Mouse (Mus musculus) midbrain, embryonic 16.5 days (tissue): ENCODE results near the gene Icosl. TPM values are rescaled to one million over a fixed set of nuclear protein-coding genes. Genes with fewer than 3 reads are reported as not detected.
"Not testable (repeated sequence)": the region's sequence is repeated elsewhere in the genome, so short reads cannot be mapped to it uniquely, and the experiment has no call there.

Experiments
- ATAC-seq: fragments of 200-750 bp; cut with Nextera tagmentation; 2 replicates; pipeline ENCODE4 v1.8.0; 2017; ENCODE audit warnings: moderate TSS enrichment
- H3K27ac ChIP-seq: fragments of 300-500 bp; sonication (generic); 2 replicates; pipeline ENCODE4 v1.5.1; 2014; ENCODE audit warnings: mild to moderate bottlenecking, low read length, mixed read lengths
- H3K27me3 ChIP-seq: fragments of 300-500 bp; sonication (generic); 2 replicates; pipeline ENCODE4 v1.6.1; 2014; ENCODE audit warnings: low read depth, low read length, mixed read lengths; ENCODE audit not compliant: control insufficient read depth, insufficient read depth
- H3K36me3 ChIP-seq: fragments of 300-500 bp; sonication (generic); 2 replicates; pipeline ENCODE4 v1.6.1; 2014; ENCODE audit warnings: mild to moderate bottlenecking, low read length, moderate library complexity, mixed read lengths; ENCODE audit not compliant: control insufficient read depth, insufficient read depth
- H3K4me1 ChIP-seq: fragments of 300-500 bp; sonication (generic); 2 replicates; pipeline ENCODE4 v1.6.1; 2014; ENCODE audit warnings: mild to moderate bottlenecking, low read length, mixed read lengths; ENCODE audit not compliant: control insufficient read depth, insufficient read depth
- H3K4me2 ChIP-seq: fragments of 300-500 bp; sonication (generic); 2 replicates; pipeline ENCODE4 v1.6.1; 2014; ENCODE audit warnings: mild to moderate bottlenecking, low read length, mixed read lengths
- H3K4me3 ChIP-seq: fragments of 300-500 bp; sonication (generic); 2 replicates; pipeline ENCODE4 v1.5.1; 2014; ENCODE audit warnings: low read depth, mild to moderate bottlenecking, low read length, moderate library complexity, mixed read lengths
- H3K9ac ChIP-seq: fragments of 300-500 bp; sonication (generic); 2 replicates; pipeline ENCODE4 v1.6.1; 2014; ENCODE audit warnings: low read depth, low read length, mixed read lengths
- H3K9me3 ChIP-seq: fragments of 300-500 bp; sonication (generic); replicated peaks from 2 replicates; pipeline ENCODE4 v1.6.1; 2014; ENCODE audit warnings: mild to moderate bottlenecking, low read length, mixed read lengths; ENCODE audit not compliant: control insufficient read depth, poor library complexity, severe bottlenecking
- WGBS: fragments of 180-500 bp; shearing (Covaris S2); extraction: QIAGEN DNeasy Blood & Tissue Kit; methylation state at CpG from one replicate; pipeline ENCODE4 v1.1.7; 2014; 5-methylcytosine and 5-hydroxymethylcytosine counted together
- polyA plus RNA-seq: library from polyadenylated mRNA; unstranded; fragments of >200 nt; fragmentation: Nextera tagmentation; extraction: Ambion mirVana; gene quantifications from 2 replicates; pipeline ENCODE4 v1.2.1, GENCODE M21; 2015

Icosl gene
- polyA plus RNA-seq, 1 experiment from 2014 or later: 0.64 TPM

DNA sequence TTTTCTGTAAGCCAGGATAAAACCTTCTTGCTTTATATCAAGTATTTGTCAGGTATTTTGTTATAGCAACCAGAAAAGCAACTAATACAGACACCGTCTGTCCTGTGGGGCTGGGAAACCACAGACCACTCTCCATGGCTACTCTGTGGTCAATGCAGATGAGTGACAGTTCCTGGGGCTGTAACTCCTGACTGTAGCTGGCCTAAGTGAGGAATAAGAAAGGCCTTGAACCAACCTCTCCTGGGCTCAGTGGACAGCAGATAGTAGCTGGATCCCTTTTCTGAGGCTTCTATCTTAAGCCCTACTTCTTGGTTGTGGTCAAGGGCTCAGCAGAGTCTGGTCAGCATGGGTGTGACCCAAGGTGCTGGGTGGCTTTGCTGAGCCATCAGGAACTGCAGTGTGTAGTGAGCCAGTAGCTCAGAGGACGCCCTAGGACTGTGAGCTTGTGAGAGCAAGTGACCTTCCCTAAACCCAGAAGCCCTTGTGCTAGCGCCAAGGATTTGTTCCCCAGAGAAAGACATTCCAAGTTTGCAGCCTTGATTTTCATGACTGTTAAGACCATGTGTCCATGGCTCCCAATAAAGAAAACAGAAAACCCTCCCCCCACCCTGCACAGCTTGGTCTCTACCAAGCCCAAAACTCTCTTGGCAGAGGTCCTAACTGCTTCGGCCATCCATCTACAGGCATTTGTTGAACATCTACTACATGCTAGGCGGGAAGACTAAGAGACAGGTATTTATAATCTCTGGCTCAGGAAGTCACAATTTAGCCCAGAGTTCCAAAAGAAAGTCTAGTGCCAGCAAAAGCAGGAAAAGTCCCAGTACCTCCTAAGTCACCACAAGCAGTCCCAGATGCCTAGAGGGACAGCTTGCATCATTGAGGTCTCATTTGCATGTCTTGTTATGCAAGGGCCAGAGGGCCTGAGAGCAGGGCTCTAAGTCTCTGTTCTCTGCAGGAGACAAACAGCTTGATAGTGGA, 27.1 kb downstream of the Icosl start:
- ATAC-seq: no peak
- Histone ChIP-seq H3K4me2 (no peak overlapping the region), H3K4me1 (no peaks in the 10 kb centered on the region), H3K9ac (no peak overlapping the region), H3K27ac (no peak overlapping the region), H3K9me3 (no peaks in the 10 kb centered on the region), H3K27me3 (no peaks in the 10 kb centered on the region), H3K36me3 (no peaks in the 10 kb centered on the region), H3K4me3 (no peak overlapping the region)
- WGBS: 85% methylated on average over 5 of the region's 5 CpGs

DNA sequence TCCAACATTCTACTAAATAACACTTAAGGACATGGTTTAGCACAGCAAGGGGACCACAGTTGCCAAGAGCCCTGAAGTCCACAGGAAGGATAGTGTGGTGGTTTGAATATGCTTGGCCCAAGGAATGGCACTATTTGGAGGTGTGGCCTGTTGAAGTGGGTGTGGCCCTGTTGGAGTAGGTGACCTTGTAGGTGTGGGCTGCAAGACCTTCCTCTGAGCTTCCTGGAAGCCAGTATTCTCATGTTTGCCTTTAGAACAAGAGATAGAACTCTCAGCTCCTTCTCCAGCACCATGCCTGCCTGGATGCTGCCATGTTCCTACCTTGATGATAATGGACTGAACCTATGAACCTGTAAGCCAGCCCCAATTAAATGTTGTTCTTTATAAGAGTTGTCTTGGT, 30.8 kb downstream of the Icosl start:
- not testable (repeated sequence) for H3K9ac ChIP-seq, H3K4me1 ChIP-seq, H3K36me3 ChIP-seq, H3K27ac ChIP-seq, H3K4me2 ChIP-seq, H3K27me3 ChIP-seq, ATAC-seq, H3K4me3 ChIP-seq, H3K9me3 ChIP-seq

DNA sequence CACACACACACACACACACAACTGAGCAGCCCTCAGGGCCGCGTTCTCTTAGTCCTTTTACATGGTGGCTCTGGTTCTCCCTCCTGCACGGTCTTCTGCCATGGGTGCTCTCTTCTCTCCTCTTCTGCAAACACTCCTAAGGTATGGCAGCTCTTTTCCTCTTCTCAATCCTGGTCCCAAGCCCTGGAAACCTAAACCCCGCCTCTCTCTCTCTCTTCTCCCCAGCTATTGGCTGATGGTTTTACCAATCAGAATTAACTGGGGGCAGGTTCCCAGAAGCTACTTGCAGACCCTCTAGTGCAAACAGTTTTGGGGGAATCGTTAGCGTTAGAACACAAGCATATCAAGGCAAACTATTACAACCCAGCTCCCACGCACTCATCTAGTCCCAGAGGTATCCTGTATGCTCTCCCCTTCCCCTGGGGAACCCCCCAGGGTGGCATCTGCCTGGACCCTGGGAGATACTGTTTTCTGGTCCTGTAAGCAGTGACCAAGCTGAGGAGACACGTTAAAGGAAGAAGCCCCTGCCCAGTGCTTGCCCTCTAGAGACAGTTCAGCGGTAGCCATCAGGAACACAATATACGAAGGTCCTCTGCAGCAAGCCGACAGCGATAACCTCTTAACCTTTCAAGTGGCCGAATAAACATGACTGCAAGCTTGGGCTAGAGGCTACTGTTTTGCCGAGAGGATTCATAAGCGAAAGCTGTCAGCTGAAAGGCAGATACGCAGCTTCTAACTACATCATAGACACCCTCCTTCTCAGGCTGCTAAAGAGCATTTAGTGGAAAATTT, 32.1 kb downstream of the Icosl start:
- Histone ChIP-seq H3K27me3 (no peaks in the 10 kb centered on the region), H3K4me3 (peak overlapping the region; percentile 26), H3K9ac (peak overlapping the region; percentile 25; the same call in 1 of the 2 replicates), H3K36me3 (no peaks in the 10 kb centered on the region), H3K4me1 (no peaks in the 10 kb centered on the region), H3K27ac (no peak overlapping the region), H3K4me2 (peak overlapping the region; percentile 63), H3K9me3 (no peaks in the 10 kb centered on the region)
- peak; percentile 91 for ATAC-seq
- 36% methylated on average over 16 of the region's 16 CpGs for whole genome bisulfite sequencing

DNA sequence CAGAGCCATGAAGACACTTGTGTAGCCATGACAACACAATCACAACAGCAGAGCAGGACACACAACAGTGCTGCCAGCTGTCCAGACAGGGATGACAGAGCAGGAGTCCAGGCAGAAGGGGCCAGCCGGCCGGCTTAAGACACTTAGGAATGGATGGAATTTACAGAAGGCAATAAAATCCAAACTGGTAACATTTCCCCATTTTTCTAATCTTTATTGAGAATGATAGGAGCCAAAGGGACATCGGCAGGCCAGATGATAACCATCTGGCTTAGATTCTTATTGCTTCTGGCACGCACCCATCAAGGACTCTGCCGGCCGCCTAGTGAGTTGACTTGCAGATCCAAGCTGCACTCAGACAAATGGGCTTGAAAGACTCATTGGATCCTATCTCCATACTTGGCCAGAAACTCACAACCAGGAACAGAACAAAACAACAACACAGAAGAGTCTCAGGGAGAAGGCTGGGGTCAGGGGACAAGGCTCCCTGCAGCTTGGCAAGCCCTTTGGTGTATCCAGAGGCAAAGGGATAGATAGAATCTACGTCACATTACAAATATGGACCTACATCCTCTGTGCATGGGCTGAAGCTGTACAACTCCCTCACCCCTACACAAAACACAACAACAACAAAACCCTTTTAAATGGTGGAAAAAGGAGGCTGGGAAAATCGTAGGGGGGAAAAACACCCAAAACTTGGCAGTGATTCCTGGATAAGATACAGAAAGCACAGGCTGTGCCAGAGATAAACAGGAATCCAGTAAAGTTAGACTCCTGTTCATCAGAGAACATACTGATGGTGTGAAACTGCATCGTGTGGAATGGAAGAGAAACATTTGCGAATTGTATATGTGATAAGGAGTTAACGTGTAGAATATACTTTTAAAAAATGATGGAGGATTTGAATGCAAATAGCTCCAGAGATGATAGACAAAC, 35.7 kb downstream of the Icosl start:
- Histone ChIP-seq H3K27ac (no peak overlapping the region), H3K4me2 (no peak overlapping the region), H3K9me3 (no peaks in the 10 kb centered on the region), H3K9ac (no peak overlapping the region), H3K4me1 (no peaks in the 10 kb centered on the region), H3K4me3 (no peak overlapping the region), H3K27me3 (no peaks in the 10 kb centered on the region), H3K36me3 (no peaks in the 10 kb centered on the region)
- 78% methylated on average over 11 of the region's 11 CpGs for WGBS
- no peak for ATAC-seq

DNA sequence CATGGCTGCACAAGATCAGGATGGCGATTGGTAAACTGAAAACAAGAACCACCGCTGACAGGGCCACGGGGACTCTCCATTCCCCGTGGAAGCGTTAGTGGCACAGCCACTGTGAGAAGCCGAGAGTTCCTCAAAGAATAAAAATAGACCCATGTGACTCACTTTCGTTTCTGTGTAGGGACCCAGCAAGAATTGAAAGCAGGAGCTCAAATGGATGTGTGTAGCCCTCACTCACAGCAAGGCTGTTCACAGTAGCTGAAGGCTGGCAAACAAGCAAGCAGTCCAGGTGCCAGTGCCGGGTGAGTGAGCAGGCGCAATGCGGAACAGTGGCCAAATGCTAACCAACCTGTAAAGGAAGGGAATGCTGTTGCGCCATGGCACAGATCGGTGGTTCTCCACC, 36.4 kb downstream of the Icosl start:
- no peak overlapping the region for H3K27ac ChIP-seq
- no peaks in the 10 kb centered on the region for H3K36me3 ChIP-seq
- 81% methylated on average over 12 of the region's 12 CpGs for WGBS
- no peak overlapping the region for H3K4me3 ChIP-seq
- no peaks in the 10 kb centered on the region for H3K9me3 ChIP-seq
- H3K27me3 ChIP-seq: no peaks in the 10 kb centered on the region
- H3K4me2 ChIP-seq: no peak overlapping the region
- no peak overlapping the region for H3K9ac ChIP-seq
- ATAC-seq: no peak
- H3K4me1 ChIP-seq: no peaks in the 10 kb centered on the region

DNA sequence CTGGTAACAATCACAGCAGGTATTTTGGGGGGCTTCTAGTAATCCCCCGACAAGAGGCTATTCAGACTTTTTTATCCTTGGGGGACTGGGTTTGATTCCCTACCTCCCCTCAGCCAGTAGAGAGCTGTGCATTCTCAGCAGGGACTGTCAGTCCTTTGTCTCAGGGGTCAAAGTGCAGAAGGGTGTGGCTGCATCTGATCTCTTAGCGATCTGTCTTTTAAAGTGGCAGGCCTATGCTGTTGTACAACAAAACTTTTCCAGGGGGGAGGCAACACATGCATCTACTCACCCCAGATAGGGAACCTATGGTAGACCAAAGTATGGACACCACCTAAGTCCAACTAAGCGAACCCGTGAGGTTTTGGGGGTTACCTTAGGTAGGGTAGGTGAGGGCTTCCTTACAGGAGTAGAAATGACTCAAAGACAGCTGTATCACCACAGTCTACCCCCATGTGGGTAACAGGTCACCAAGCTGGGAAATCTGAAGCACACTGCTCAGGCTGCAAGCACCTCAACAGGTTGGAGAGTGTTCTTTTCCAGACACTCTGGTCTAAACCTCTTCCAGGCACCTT, 45.5 kb downstream of the Icosl start:
- 51% methylated on average over 4 of the region's 4 CpGs for WGBS
- H3K9me3 ChIP-seq: no peaks in the 10 kb centered on the region
- H3K9ac ChIP-seq: no peak overlapping the region
- H3K27ac ChIP-seq: no peak overlapping the region
- no peaks in the 10 kb centered on the region for H3K36me3 ChIP-seq
- H3K27me3 ChIP-seq: no peaks in the 10 kb centered on the region
- H3K4me2 ChIP-seq: no peak overlapping the region
- ATAC-seq: no peak
- no peaks in the 10 kb centered on the region for H3K4me1 ChIP-seq
- no peak overlapping the region for H3K4me3 ChIP-seq

DNA sequence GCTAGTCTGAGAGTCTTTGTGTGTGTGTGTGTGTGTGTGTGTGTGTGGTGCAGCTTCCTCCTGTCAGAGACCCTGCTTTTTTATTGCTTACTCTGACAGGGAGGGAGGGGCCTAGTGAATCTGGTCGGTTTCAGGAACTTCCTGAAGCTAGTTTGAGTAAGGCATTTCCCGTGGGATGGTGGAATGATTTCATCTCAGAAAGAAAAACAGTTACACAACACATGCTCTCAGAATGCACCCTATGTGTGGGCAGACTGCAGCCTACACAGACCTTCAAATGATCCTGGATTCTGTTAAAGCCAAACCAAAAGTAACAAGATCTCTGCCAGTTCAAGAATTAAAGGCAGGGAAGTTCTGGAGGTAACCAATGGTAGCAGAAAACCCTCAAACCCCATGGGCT, 46.1 kb downstream of the Icosl start:
- H3K4me1 ChIP-seq: no peaks in the 10 kb centered on the region
- no peaks in the 10 kb centered on the region for H3K9me3 ChIP-seq
- whole genome bisulfite sequencing: 89% methylated on average over 2 of the region's 2 CpGs
- H3K27me3 ChIP-seq: no peaks in the 10 kb centered on the region
- no peak overlapping the region for H3K9ac ChIP-seq
- no peak overlapping the region for H3K27ac ChIP-seq
- no peaks in the 10 kb centered on the region for H3K36me3 ChIP-seq
- ATAC-seq: no peak
- no peak overlapping the region for H3K4me2 ChIP-seq
- H3K4me3 ChIP-seq: no peak overlapping the region

DNA sequence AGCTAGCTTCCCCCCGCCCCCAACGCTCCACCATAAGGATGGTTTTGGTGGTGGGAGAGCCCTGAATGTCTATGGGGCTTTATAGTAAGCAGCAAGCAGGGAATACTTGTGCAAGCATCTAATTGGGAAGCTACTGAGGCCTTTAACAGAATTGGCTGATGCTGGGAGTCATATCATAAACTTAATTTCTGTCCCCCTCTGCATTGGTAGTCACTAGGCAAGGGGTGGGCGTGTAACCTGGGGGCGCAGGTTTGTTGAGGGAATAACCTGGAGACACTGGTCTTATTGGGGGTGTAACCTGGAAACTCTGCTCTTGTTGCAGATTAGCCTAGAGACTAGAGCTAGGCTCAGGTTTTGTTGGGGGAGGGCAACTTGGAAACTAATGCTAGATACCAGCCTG, 50.3 kb downstream of the Icosl start:
- Histone ChIP-seq H3K9ac (no peak overlapping the region), H3K27ac (no peak overlapping the region), H3K4me2 (no peak overlapping the region), H3K27me3 (no peaks in the 10 kb centered on the region), H3K36me3 (no peaks in the 10 kb centered on the region), H3K4me3 (no peak overlapping the region), H3K9me3 (no peaks in the 10 kb centered on the region), H3K4me1 (no peaks in the 10 kb centered on the region)
- no peak for ATAC-seq
- 91% methylated on average over 4 of the region's 4 CpGs for WGBS
